Mouse (Mus musculus): ENCODE measurements around the gene Crybb1. TPM values are rescaled to one million over a fixed set of nuclear protein-coding genes. Genes with fewer than 3 reads are reported as not detected.
A peak's percentile ranks its signal among the peaks of the same experiment; 100 is the strongest.

The Crybb1 gene
- total RNA-seq, 2 experiments from 2014 or later = not detected

DNA sequence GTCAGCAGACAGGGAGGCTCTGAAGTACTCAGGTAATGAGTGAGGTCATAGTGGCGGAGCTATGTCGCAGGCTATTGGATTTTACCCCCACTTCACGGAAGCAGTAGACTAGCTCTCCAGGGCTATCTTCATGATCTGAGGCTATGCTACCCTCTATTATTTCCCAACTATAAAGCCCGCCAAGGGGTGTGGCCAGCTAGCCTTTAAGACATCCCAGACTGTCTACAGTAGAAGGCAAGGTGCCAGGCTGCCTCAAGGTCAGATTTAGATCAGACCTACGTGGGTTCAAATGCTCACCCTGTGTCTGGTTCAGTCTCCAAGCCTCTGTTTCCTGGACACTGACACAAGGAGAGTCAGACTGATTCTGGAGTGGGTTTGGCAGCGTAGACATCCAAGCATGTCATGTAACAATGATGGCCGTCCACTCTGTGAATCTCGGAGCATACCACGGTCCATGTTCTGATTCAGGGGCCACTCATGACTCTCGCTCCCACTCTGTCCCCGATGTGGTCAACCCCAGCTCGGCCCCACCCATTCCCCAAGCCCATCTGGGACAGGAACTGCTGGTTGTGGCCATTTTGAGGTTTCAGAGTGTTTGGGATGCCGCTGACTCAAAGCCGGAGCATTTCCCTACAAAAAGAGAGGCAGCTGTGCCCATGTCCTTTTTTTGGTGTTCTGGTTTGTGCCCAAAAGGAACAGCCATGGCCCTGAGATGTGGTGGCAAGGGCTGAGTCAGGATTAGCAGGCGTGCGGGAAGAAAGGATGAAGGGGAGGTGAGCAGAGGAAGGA, 4.4 kb downstream of the Crybb1 start:
- no peak for ATAC-seq (replicated peaks; ENCODE audit: low FRiP score, poor library complexity, severe bottlenecking)

DNA sequence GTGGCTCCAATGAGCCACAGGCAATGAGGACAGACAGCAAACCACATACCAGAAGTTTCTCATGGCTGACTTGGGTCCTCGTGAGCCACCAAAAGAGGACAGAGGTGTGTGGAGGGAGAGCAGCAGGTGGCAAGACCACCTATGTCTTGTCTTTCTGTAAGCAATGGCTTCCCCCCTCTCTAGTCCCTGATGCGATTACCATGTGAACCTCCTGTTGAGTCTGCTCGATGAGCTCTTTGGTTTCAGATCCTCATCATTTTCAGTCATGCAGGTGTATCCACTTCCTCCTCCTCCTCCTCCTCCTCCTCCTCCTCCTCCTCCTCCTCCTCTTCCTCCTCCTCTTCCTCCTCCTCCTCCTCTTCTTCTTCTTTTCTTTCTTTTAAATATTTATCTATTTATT, 5.2 kb downstream of the Crybb1 start:
- ATAC-seq (replicated peaks; ENCODE audit: low FRiP score, poor library complexity, severe bottlenecking) = no peak

GRCm38 (mm10) chr5:112264099-112264498, 8.5 kb downstream of the Crybb1 start:
- no peak for ATAC-seq (replicated peaks; ENCODE audit: low FRiP score, poor library complexity, severe bottlenecking)

DNA sequence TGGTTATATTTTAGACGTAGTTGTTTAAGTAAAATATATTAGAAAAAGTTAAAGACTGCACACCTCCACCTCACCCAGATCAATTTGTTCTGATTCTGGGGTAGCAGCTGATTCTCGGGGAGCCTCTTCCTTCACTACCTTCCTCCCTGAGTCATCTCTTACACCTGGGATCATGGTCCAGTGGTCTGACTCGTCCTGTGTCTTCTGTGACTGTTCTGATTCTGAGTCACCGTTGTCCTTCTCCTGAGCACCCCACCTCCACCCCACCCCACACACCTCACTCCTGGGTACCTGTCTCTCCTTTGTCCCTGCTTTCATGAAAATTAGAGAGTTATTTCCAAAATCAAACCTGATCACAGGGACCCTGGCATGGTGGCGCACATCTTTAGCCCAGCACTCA, 9.5 kb downstream of the Crybb1 start:
- ATAC-seq (replicated peaks; ENCODE audit: low FRiP score, poor library complexity, severe bottlenecking) = no peak

GRCm38 (mm10) chr5:112265515-112265914, 9.9 kb downstream of the Crybb1 start:
- no peak for ATAC-seq (replicated peaks; ENCODE audit: low FRiP score, poor library complexity, severe bottlenecking)

DNA sequence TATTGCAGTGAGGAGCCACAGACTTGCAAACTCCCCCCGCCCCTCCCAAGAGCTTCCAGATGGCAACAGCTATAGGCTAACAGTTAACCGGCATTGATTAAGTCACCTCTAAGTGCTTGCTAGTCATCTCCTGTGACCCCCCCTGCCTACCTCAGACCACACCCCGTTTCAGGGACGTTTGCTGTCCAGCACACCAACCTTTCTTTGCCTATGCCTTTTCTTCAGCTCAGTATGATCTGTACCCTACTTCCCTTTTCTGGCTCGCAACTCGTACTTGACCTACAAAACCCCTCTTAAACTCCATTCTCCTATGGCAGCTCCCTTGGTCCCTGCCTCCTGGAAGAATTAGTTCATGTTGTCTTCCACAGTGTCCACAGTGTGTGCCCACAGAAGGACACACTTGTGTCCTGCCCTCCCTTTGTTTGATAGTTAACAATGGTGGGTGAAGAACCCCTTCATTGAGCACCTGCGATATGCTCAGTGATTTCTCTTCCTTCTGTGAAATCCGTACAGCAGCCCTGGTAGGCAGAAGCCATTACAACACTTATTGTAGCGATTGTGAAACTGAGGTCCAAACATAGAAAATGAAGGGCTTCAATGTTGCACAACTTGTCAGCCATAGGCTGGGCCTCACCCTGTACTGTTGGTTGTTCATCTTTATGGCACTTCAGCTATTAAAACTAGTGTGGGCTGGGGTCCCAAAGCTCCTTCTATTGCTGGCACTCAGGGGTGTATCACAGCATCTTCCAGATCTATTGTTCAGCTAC, 10.6 kb downstream of the Crybb1 start:
- ATAC-seq (replicated peaks; ENCODE audit: low FRiP score, poor library complexity, severe bottlenecking) = no peak

- no peak for ATAC-seq (replicated peaks; ENCODE audit: low FRiP score, poor library complexity, severe bottlenecking)
These were observed 15.3 kb downstream of the Crybb1 start for GRCm38 (mm10) chr5:112270764-112271541.

DNA sequence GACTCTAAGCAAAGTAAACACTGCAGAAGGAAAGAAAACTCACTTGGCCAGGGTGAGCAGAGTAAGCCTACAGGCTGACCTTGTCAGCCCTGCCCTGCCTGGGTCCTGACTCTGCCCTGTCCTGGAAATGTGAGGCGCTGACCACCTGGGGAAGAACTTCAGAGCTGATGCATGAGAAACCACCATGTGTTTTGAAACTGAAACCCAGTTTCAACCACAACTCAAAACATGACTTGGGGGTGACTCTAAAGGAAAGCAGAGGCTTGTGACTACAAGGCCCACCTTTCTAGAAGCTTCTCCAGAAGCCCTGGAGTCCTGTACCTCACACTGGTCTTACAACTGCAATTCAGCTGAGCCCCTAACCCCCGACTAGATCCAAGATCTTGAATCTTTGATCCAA, 17.3 kb downstream of the Crybb1 start:
- no peak for ATAC-seq (replicated peaks; ENCODE audit: low FRiP score, poor library complexity, severe bottlenecking)

- no peak for ATAC-seq (replicated peaks; ENCODE audit: low FRiP score, poor library complexity, severe bottlenecking)
These were observed 18.3 kb downstream of the Crybb1 start for GRCm38 (mm10) chr5:112273746-112274463.

GRCm38 (mm10) chr5:112275021-112275804, 19.6 kb downstream of the Crybb1 start:
- ATAC-seq (replicated peaks; ENCODE audit: low FRiP score, poor library complexity, severe bottlenecking) = no peak

- ATAC-seq (replicated peaks; ENCODE audit: low FRiP score, poor library complexity, severe bottlenecking) = peak; percentile 91
These were observed 20.8 kb downstream of the Crybb1 start, which contains the start of gene Tpst2 for GRCm38 (mm10) chr5:112276267-112276873. Gene Tpst2, plus strand, starts transcription at chr5:112276691.

DNA sequence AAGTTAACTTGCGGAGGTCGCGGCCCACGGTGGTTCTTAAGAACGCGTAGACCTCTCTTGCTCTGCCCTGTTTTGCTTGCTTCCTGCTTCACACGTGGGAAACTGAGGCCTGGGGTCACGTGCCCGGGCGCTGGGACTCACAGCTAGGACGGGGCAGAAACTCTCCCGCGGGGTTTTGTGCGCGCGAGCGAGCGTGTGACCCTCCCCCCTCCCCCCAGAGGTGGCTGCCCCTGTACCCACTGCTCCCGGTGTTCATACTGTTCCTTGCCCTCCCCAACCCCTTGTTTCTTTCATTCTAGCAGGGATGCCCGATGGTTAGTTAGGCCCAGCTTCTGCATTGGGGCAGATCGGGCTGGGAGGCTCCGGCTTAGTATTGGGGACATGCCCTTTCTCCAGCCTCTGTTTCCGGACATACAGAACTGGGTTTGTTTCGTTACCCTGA, 21.3 kb downstream of the Crybb1 start:
- ATAC-seq (replicated peaks; ENCODE audit: low FRiP score, poor library complexity, severe bottlenecking) = no peak

- ATAC-seq (replicated peaks; ENCODE audit: low FRiP score, poor library complexity, severe bottlenecking) = no peak
These were observed 22.4 kb downstream of the Crybb1 start for GRCm38 (mm10) chr5:112277906-112278470.

GRCm38 (mm10) chr5:112279181-112280021, 23.8 kb downstream of the Crybb1 start:
- ATAC-seq (replicated peaks; ENCODE audit: low FRiP score, poor library complexity, severe bottlenecking) = no peak

DNA sequence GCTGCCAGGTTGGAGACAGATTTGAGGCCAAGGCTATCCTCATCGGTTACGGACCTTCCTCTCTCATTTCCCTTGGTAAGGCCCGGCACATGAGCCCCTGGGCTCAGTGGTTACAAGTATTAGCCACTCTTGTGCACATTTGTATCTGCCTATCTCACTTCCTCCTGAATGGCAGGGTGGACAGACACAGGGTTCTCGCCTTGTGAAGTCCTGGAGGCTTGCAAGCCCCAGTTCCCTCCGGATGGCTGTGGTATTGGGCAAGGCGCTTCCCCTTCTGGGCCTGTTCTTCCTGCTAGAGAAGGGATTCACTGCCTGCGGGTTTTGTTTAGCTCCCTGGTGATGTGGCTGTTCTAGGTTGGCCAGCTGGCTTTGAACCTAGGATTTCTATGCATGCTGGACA, 24.5 kb downstream of the Crybb1 start:
- no peak for ATAC-seq (replicated peaks; ENCODE audit: low FRiP score, poor library complexity, severe bottlenecking)

DNA sequence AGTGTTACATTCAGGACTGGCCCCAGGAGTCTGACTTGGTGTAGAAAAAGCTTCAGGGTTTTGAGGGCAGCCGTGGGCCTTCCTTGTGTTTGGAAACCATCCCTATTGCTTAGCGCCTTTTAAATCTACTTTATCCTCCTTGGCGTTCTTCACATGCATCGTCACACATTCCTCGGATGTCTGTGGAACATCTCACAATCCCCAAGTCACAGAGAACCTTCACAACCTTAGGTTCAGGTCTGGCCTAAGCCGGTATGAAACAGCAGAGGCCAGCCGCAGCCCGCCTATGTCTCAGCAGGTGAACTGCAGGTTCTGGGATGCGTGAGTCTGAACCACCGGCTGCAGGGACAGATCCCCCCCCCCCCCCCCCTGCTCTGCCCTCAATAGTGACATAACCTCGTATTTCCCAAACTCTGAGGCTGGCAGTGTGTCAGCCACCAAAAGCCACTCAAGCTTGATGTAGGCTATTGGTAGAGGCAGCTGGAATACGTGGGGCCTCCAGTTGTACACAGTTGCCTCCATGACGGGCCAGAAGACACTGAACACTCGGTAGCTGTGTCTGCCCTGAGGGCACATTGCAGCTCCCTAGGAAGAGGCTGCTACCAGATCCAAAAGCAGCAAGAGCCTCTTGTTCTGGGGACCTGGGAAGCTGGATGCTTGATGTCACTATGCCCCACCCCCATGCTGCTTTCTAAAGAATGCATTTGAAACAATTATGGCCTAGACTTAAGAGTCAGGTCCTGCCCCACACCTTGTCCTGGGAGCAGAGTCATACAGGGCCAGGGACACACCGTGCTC, 25.4 kb downstream of the Crybb1 start:
- no peak for ATAC-seq (replicated peaks; ENCODE audit: low FRiP score, poor library complexity, severe bottlenecking)

DNA sequence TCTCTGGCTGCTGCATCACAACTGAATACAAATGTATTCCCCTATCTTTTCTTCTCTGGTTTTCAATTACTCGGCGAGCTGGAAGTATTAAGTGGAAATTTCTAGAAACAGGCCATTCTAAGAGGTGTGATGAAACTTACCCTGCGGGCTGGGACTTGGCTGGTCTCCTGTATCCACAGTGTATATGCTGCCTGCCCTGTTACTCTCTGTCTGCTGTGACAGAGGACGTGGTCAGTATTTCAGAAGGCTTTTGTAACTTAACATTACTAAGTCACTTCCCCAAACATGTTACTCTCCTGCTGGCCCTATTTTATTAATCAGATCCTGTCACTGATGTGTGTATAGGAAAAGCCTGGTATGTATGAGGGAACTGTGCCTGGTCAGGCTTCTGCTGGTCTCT, 26.1 kb downstream of the Crybb1 start:
- no peak for ATAC-seq (replicated peaks; ENCODE audit: low FRiP score, poor library complexity, severe bottlenecking)
